22 mouse cellular contexts compared by ENCODE assay signal in genomic region chr7:145234841-145235790, GRCm38 (mm10). TPM values are rescaled to one million over a fixed set of nuclear protein-coding genes. Genes with fewer than 3 reads are reported as not detected.
DNase-seq lines count a peak whose midpoint lies in the region; ATAC-seq and TF ChIP-seq lines count a peak whose summit lies in the region.
"Had no signal": no experiment of that assay in that cellular context is flagged by ENCODE, and none has a peak within 500 bp of the region (broad histone marks: within the 10 kb centered on the region; RNA-seq: fewer than 3 reads in every experiment).

No protein-coding gene starts in this region.

- H3K27me3 ChIP-seq in kidney, adult 2 months (replicated peaks; ENCODE audit: control insufficient read depth, insufficient read depth, low read length): no peaks in the 10 kb centered on the region
- no peaks in the 10 kb centered on the region for H3K27me3 ChIP-seq in kidney, embryonic 15.5 days
- no peaks in the 10 kb centered on the region for H3K27me3 ChIP-seq in stomach, postnatal 0 days (ENCODE audit: control insufficient read depth, insufficient read depth, low read length)
- H3K27me3 ChIP-seq: embryonic facial prominence, embryonic 12.5 days; hindbrain, embryonic 15.5 days; Patski had no signal

- TF ChIP-seq POLR2A in kidney, adult 2 months (IDR thresholded peaks at IDR 0.05; ENCODE audit: low read depth, low read length): no peak

- H3K27ac ChIP-seq in kidney, adult 2 months (ENCODE audit: insufficient read depth, low read depth, low read length): peak overlapping the region; percentile 99
- H3K27ac ChIP-seq in kidney, embryonic 15.5 days: peak overlapping the region; percentile 51
- H3K27ac ChIP-seq in stomach, postnatal 0 days (replicated peaks): no peak overlapping the region
- H3K27ac ChIP-seq: embryonic facial prominence, embryonic 12.5 days; hindbrain, embryonic 15.5 days had no signal

- no peak overlapping the region for H3K4me3 ChIP-seq in kidney, adult 2 months (ENCODE audit: insufficient read depth, low read depth, low read length)
- H3K4me3 ChIP-seq in kidney, embryonic 15.5 days (replicated peaks): no peak overlapping the region
- H3K4me3 ChIP-seq in stomach, postnatal 0 days (ENCODE audit: low read depth, low read length): no peak overlapping the region
- H3K4me3 ChIP-seq: embryonic facial prominence, embryonic 12.5 days; heart, embryonic 12.5 days; hindbrain, embryonic 15.5 days had no signal

- TF ChIP-seq EP300 in stomach, postnatal 0 days (optimal IDR thresholded peaks at IDR 0.05): no peak

- WGBS in kidney, adult 2 months: 38% methylated on average over 10 of the region's 10 CpGs
- WGBS in kidney, embryonic 15.5 days: 56% methylated on average over 10 of the region's 10 CpGs
- WGBS in stomach, postnatal 0 days: 81% methylated on average over 10 of the region's 10 CpGs

- H3K4me1 ChIP-seq in kidney, adult 2 months (ENCODE audit: control insufficient read depth, insufficient read depth, low read length): peaks cover 72% of the 10 kb centered on the region
- peaks cover 51% of the 10 kb centered on the region for H3K4me1 ChIP-seq in kidney, embryonic 15.5 days
- 0 out of 2 replicates have a peak, but pooled peaks cover 3% of the 10 kb centered on the region for H3K4me1 ChIP-seq in stomach, postnatal 0 days (replicated peaks; ENCODE audit: control insufficient read depth, insufficient read depth)
- H3K4me1 ChIP-seq: embryonic facial prominence, embryonic 12.5 days had no signal

- H3K9me3 ChIP-seq in kidney, embryonic 15.5 days (replicated peaks): no peaks in the 10 kb centered on the region
- no peaks in the 10 kb centered on the region for H3K9me3 ChIP-seq in stomach, postnatal 0 days (ENCODE audit: control insufficient read depth, low read length)
- H3K9me3 ChIP-seq: embryonic facial prominence, embryonic 12.5 days; heart, embryonic 12.5 days; hindbrain, embryonic 15.5 days had no signal

- no peak for ATAC-seq in kidney, embryonic 15.5 days (replicated peaks; ENCODE audit: low FRiP score)
- ATAC-seq in stomach, postnatal 0 days (ENCODE audit: low FRiP score, low TSS enrichment): no peak
- ATAC-seq: activated CD4-positive, CD25-positive, alpha-beta regulatory T cell, adult 4 months; forebrain, postnatal 0 days; Patski had no signal

- no peak overlapping the region for H3K9ac ChIP-seq in kidney, embryonic 15.5 days
- no peak overlapping the region for H3K9ac ChIP-seq in stomach, postnatal 0 days (ENCODE audit: low read length)
- H3K9ac ChIP-seq: embryonic facial prominence, embryonic 12.5 days; forebrain, postnatal 0 days; heart, embryonic 12.5 days; hindbrain, embryonic 15.5 days had no signal

- TF ChIP-seq CTCF in kidney, adult 2 months (conservative IDR thresholded peaks at IDR 0.05; ENCODE audit: insufficient read depth, insufficient read length, low read depth, low read length): no peak
- TF ChIP-seq CTCF in stomach, postnatal 0 days (IDR thresholded peaks at IDR 0.05; ENCODE audit: low read depth): no peak

- no peak overlapping the region for H3K4me2 ChIP-seq in kidney, embryonic 15.5 days
- no peak overlapping the region for H3K4me2 ChIP-seq in stomach, postnatal 0 days (replicated peaks; ENCODE audit: low read depth)
- H3K4me2 ChIP-seq: embryonic facial prominence, embryonic 12.5 days; heart, embryonic 12.5 days; hindbrain, embryonic 15.5 days had no signal

- no peaks in the 10 kb centered on the region for H3K36me3 ChIP-seq in kidney, adult 2 months (ENCODE audit: control insufficient read depth, insufficient read depth, low read length)
- H3K36me3 ChIP-seq in kidney, embryonic 15.5 days: no peaks in the 10 kb centered on the region
- no peaks in the 10 kb centered on the region for H3K36me3 ChIP-seq in stomach, postnatal 0 days (ENCODE audit: control insufficient read depth, insufficient read depth, low read length)
- H3K36me3 ChIP-seq: embryonic facial prominence, embryonic 12.5 days; heart, embryonic 12.5 days; hindbrain, embryonic 15.5 days had no signal

- peak; percentile 88 for DNase-seq in kidney, adult 2 months
- DNase-seq in kidney, postnatal 14 days: peak; percentile 84
- DNase-seq in stomach, postnatal 0 days (ENCODE audit: low spot score): no peak
- DNase-seq in adrenal gland, postnatal 36 days: no peak
- DNase-seq in neural tube, embryonic 10.5 days (ENCODE audit: extremely low spot score, low spot score): no peak
- DNase-seq: adrenal gland, adult 8-10 months; cerebellum, adult 11 months; cerebellum, adult 8-10 months; cerebellum, postnatal 25 days; forebrain, postnatal 0 days; gastrocnemius, postnatal 25 days had no signal

RNA-seq across cellular contexts. Expression of gene 1810010D01Rik, which starts 27.2 kb away (rescaled TPM):
- polyA plus RNA-seq in kidney, adult 2 months (2012; rRNA removed): 0.42 and 0.88 TPM in 2 replicates
- 0.56 TPM in 1 of 2 replicates, not detected in the other for polyA plus RNA-seq in kidney, embryonic 15.5 days (2015; fragmentation: Nextera tagmentation; extraction: Ambion mirVana)
- 111 and 135 TPM in 2 replicates for polyA plus RNA-seq in stomach, postnatal 0 days (2015; fragmentation: Nextera tagmentation; extraction: Ambion mirVana)
- total RNA-seq in adrenal gland, postnatal 36 days (2021): under 1 TPM in 1 of 2 experiments, not detected in 1; 0.66 TPM
- total RNA-seq: CH12.LX; gastrocnemius, adult 18-20 months; gastrocnemius, postnatal 25 days; granulocyte monocyte progenitor cell, adult 5-6 weeks; heart, postnatal 25 days had no signal
- polyA plus RNA-seq: activated CD4-positive, CD25-positive, alpha-beta regulatory T cell, adult 4 months; embryonic facial prominence, embryonic 12.5 days; heart, embryonic 16.5 days; hindbrain, embryonic 15.5 days; Patski had no signal

RNA-seq across cellular contexts. Expression of gene Tpcn2, which starts 48.7 kb away (rescaled TPM):
- polyA plus RNA-seq in kidney, adult 2 months (2012; rRNA removed): 9.5 and 11.7 TPM in 2 replicates
- 8.8 and 9.7 TPM in 2 replicates for polyA plus RNA-seq in kidney, embryonic 15.5 days (2015; fragmentation: Nextera tagmentation; extraction: Ambion mirVana)
- 5.3 and 5.8 TPM in 2 replicates for polyA plus RNA-seq in stomach, postnatal 0 days (2015; fragmentation: Nextera tagmentation; extraction: Ambion mirVana)
- 10 to 100 TPM; 10.2 to 16.1 TPM for total RNA-seq in adrenal gland, postnatal 36 days (2021)

Comparison
In these comparisons a context has a peak if more than half of its experiments do, and no peak if none do; other contexts are left out.
1. DNase-seq: peak in kidney, adult 2 months (single experiment) and kidney, postnatal 14 days (single experiment); none in stomach, postnatal 0 days (single experiment), adrenal gland, postnatal 36 days (0 of 2) and neural tube, embryonic 10.5 days (single experiment).
2. RNA of gene 1810010D01Rik, which starts 27.2 kb away (polyA plus RNA-seq): 111 to 135 TPM in stomach, postnatal 0 days; 0.56 TPM in kidney, embryonic 15.5 days and 0.42 to 0.88 TPM in kidney, adult 2 months; every median in the first group is over 10 times any median in the second.